In the genomic region with DNA sequence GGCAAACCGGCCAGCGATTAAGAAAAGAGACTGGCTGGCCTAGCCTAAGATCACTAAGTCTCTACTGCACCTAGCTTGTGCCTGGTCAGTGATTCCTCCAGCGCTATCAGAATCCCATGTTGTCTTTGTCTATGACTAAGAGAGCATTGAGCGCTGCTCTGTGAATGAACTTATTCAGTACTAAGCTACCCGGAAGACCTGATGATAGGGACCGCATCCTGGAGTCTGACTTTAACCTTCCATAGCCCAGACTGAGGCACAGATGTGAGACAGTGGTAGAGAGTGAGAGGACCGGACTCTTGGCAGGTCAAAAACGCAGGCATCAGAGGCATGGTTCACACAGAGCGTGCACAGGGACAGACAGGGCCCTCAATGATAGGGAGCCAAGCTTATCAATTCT, we compare ENCODE assay signal across 23 mouse cellular contexts.
DNase-seq lines count a peak whose midpoint lies in the region; ATAC-seq and TF ChIP-seq lines count a peak whose summit lies in the region.
"Had no signal": no experiment of that assay in that cellular context is flagged by ENCODE, and none has a peak within 500 bp of the region (broad histone marks: within the 10 kb centered on the region; RNA-seq: fewer than 3 reads in every experiment).

No protein-coding gene starts in this region.

- H3K4me2 ChIP-seq in heart, postnatal 0 days (ENCODE audit: low read depth, low read length), result no peak overlapping the region
- no peak overlapping the region for H3K4me2 ChIP-seq in lung, embryonic 14.5 days
- H3K4me2 ChIP-seq in neural tube, embryonic 13.5 days, result no peak overlapping the region
- no peak overlapping the region for H3K4me2 ChIP-seq in neural tube, embryonic 15.5 days
- H3K4me2 ChIP-seq: embryonic facial prominence, embryonic 13.5 days had no signal

- no peak for TF ChIP-seq CTCF in heart, adult 2 months (IDR thresholded peaks at IDR 0.05)
- no peak for TF ChIP-seq CTCF in heart, postnatal 0 days (IDR thresholded peaks at IDR 0.05; ENCODE audit: low read depth)
- TF ChIP-seq CTCF in lung, embryonic 14.5 days (IDR thresholded peaks at IDR 0.05; ENCODE audit: low read depth), result no peak

- no peaks in the 10 kb centered on the region for H3K27me3 ChIP-seq in heart, embryonic 10.5 days (ENCODE audit: insufficient read depth, poor library complexity, severe bottlenecking)
- H3K27me3 ChIP-seq in heart, adult 2 months (ENCODE audit: control insufficient read depth, insufficient read depth, low read length), result no peaks in the 10 kb centered on the region
- no peaks in the 10 kb centered on the region for H3K27me3 ChIP-seq in heart, postnatal 0 days (ENCODE audit: control insufficient read depth, insufficient read depth, low read length)
- H3K27me3 ChIP-seq in lung, embryonic 14.5 days (ENCODE audit: insufficient read depth, low read length), result no peaks in the 10 kb centered on the region
- no peaks in the 10 kb centered on the region for H3K27me3 ChIP-seq in neural tube, embryonic 13.5 days
- H3K27me3 ChIP-seq in neural tube, embryonic 15.5 days (replicated peaks), result no peaks in the 10 kb centered on the region
- H3K27me3 ChIP-seq: CH12.LX; embryonic facial prominence, embryonic 13.5 days had no signal

- DNase-seq in heart, embryonic 10.5 days (ENCODE audit: low spot score), result no peak
- no peak for DNase-seq in heart, adult 2 months
- no peak for DNase-seq in heart, postnatal 0 days (ENCODE audit: low spot score)
- DNase-seq in heart, postnatal 4 days, result no peak
- DNase-seq in lung, embryonic 14.5 days, result no peak
- DNase-seq in lung, postnatal 36 days, result no peak
- DNase-seq: adrenal gland, adult 2 months; adrenal gland, postnatal 25 days; cerebellum, adult 18-20 months; cerebellum, adult 9-11 months; cerebellum, postnatal 36 days; gastrocnemius, postnatal 10 days; heart, adult 18-20 months; heart, postnatal 10 days; kidney, adult 8-10 months had no signal

- intact Hi-C loops in heart, adult 2 months (cut with DNase I), result no loop called here

- H3K4me3 ChIP-seq in heart, embryonic 10.5 days, result no peak overlapping the region
- no peak overlapping the region for H3K4me3 ChIP-seq in heart, adult 2 months
- H3K4me3 ChIP-seq in heart, postnatal 0 days (ENCODE audit: low read depth, low read length), result no peak overlapping the region
- no peak overlapping the region for H3K4me3 ChIP-seq in lung, embryonic 14.5 days (ENCODE audit: low read depth, low read length)
- no peak overlapping the region for H3K4me3 ChIP-seq in neural tube, embryonic 13.5 days
- H3K4me3 ChIP-seq in neural tube, embryonic 15.5 days (replicated peaks), result no peak overlapping the region
- H3K4me3 ChIP-seq: embryonic facial prominence, embryonic 13.5 days; hindbrain, embryonic 10.5 days had no signal

- H3K4me1 ChIP-seq in heart, embryonic 10.5 days, result peaks cover 54% of the 10 kb centered on the region
- peaks cover 16% of the 10 kb centered on the region for H3K4me1 ChIP-seq in heart, adult 2 months (ENCODE audit: control insufficient read depth, insufficient read depth, low read length)
- peaks cover 13% of the 10 kb centered on the region; the same call in 1 of the 2 replicates for H3K4me1 ChIP-seq in heart, postnatal 0 days (ENCODE audit: control insufficient read depth, insufficient read depth)
- H3K4me1 ChIP-seq in lung, embryonic 14.5 days (ENCODE audit: insufficient read depth), result no peaks in the 10 kb centered on the region; the same call in 1 of the 2 replicates
- peaks cover 80% of the 10 kb centered on the region for H3K4me1 ChIP-seq in neural tube, embryonic 13.5 days (replicated peaks)
- peaks cover 45% of the 10 kb centered on the region for H3K4me1 ChIP-seq in neural tube, embryonic 15.5 days

- WGBS in heart, embryonic 10.5 days, result 49% methylated on average over 9 of the region's 9 CpGs
- 56% methylated on average over 9 of the region's 9 CpGs for WGBS in heart, adult 2 months
- WGBS in heart, postnatal 0 days, result 59% methylated on average over 9 of the region's 9 CpGs
- WGBS in lung, embryonic 14.5 days, result 79% methylated on average over 9 of the region's 9 CpGs
- 89% methylated on average over 9 of the region's 9 CpGs for WGBS in neural tube, embryonic 13.5 days
- 82% methylated on average over 9 of the region's 9 CpGs for WGBS in neural tube, embryonic 15.5 days

- no peak overlapping the region for H3K9ac ChIP-seq in heart, adult 2 months (ENCODE audit: low read depth, low read length)
- H3K9ac ChIP-seq in heart, postnatal 0 days (replicated peaks; ENCODE audit: low read depth, low read length), result no peak overlapping the region
- no peak overlapping the region for H3K9ac ChIP-seq in lung, embryonic 14.5 days
- H3K9ac ChIP-seq in neural tube, embryonic 13.5 days, result no peak overlapping the region
- no peak overlapping the region for H3K9ac ChIP-seq in neural tube, embryonic 15.5 days (replicated peaks)
- H3K9ac ChIP-seq: embryonic facial prominence, embryonic 13.5 days had no signal

- TF ChIP-seq EP300 in heart, adult 2 months (IDR thresholded peaks at IDR 0.05; ENCODE audit: insufficient read depth, low read depth, low read length), result no peak
- TF ChIP-seq EP300 in heart, postnatal 0 days (IDR thresholded peaks at IDR 0.05; ENCODE audit: low read depth), result no peak

- no peaks in the 10 kb centered on the region for H3K9me3 ChIP-seq in heart, embryonic 10.5 days
- no peaks in the 10 kb centered on the region for H3K9me3 ChIP-seq in heart, postnatal 0 days (replicated peaks; ENCODE audit: control insufficient read depth, low read length)
- H3K9me3 ChIP-seq in lung, embryonic 14.5 days (ENCODE audit: low read depth, low read length), result no peaks in the 10 kb centered on the region
- H3K9me3 ChIP-seq in neural tube, embryonic 13.5 days, result no peaks in the 10 kb centered on the region
- no peaks in the 10 kb centered on the region for H3K9me3 ChIP-seq in neural tube, embryonic 15.5 days (replicated peaks)
- H3K9me3 ChIP-seq: embryonic facial prominence, embryonic 13.5 days; hindbrain, embryonic 10.5 days had no signal

- H3K27ac ChIP-seq in heart, embryonic 10.5 days, result peak overlapping the region; percentile 7; the same call in 1 of the 2 replicates
- H3K27ac ChIP-seq in heart, adult 2 months, result no peak overlapping the region
- H3K27ac ChIP-seq in heart, postnatal 0 days (ENCODE audit: low read depth), result no peak overlapping the region
- H3K27ac ChIP-seq in lung, embryonic 14.5 days (ENCODE audit: low read depth), result no peak overlapping the region
- H3K27ac ChIP-seq in neural tube, embryonic 13.5 days (replicated peaks), result no peak overlapping the region
- H3K27ac ChIP-seq in neural tube, embryonic 15.5 days (replicated peaks), result no peak overlapping the region
- H3K27ac ChIP-seq: embryonic facial prominence, embryonic 13.5 days had no signal

- H3K79me2 ChIP-seq in heart, adult 2 months (replicated peaks; ENCODE audit: control insufficient read depth, insufficient read depth, low read length), result peaks cover 8% of the 10 kb centered on the region

- TF ChIP-seq POLR2A in heart, adult 2 months (IDR thresholded peaks at IDR 0.05; ENCODE audit: insufficient read depth, low read depth, low read length), result no peak

- no peaks in the 10 kb centered on the region for H3K36me3 ChIP-seq in heart, embryonic 10.5 days
- H3K36me3 ChIP-seq in heart, adult 2 months (ENCODE audit: control insufficient read depth, insufficient read depth, low read length), result no peaks in the 10 kb centered on the region
- no peaks in the 10 kb centered on the region for H3K36me3 ChIP-seq in heart, postnatal 0 days (replicated peaks; ENCODE audit: control insufficient read depth, insufficient read depth, low read length)
- peaks cover 4% of the 10 kb centered on the region; the same call in 1 of the 2 replicates for H3K36me3 ChIP-seq in lung, embryonic 14.5 days (ENCODE audit: insufficient read depth)
- peaks cover 6% of the 10 kb centered on the region for H3K36me3 ChIP-seq in neural tube, embryonic 13.5 days
- no peaks in the 10 kb centered on the region for H3K36me3 ChIP-seq in neural tube, embryonic 15.5 days
- H3K36me3 ChIP-seq: embryonic facial prominence, embryonic 13.5 days had no signal

- peak; percentile 53; the same call in 1 of the 2 replicates for ATAC-seq in heart, postnatal 0 days (ENCODE audit: insufficient read depth, low read depth)
- ATAC-seq in lung, embryonic 14.5 days (ENCODE audit: insufficient read depth), result peak; percentile 38; the same call in 1 of the 2 replicates
- peak; percentile 37; the same call in 1 of the 2 replicates for ATAC-seq in neural tube, embryonic 13.5 days (ENCODE audit: low read depth)
- ATAC-seq in neural tube, embryonic 15.5 days (ENCODE audit: low FRiP score), result no peak
- ATAC-seq: forebrain, embryonic 14.5 days; inflammation-experienced regulatory T-cells, adult 6 months; intestine, postnatal 0 days had no signal
